Mouse (Mus musculus): Measurements from ENCODE around the gene Anapc7. TPM values are rescaled to one million over a fixed set of nuclear protein-coding genes. Genes with fewer than 3 reads are reported as not detected.
"Not testable (repeated sequence)": the region's sequence is repeated elsewhere in the genome, so short reads cannot be mapped to it uniquely, and the experiment has no call there.

Gene Anapc7
- total RNA-seq, 2 experiments from 2014 or later = 28.6 to 29.5 TPM

GRCm38 (mm10) chr5:122409692-122410645 lies 11.5 kb upstream of the Anapc7 start:
- H3K27ac ChIP-seq = no peak overlapping the region
- TF ChIP-seq CTCF (IDR thresholded peaks at IDR 0.05) = peak; percentile 30
- intact Hi-C loops (cut with DNase I) = no loop called here
- DNase-seq (ENCODE audit: extremely low spot score in 1 of 2, low spot score in 2 of 2) = no peak
- H3K4me3 ChIP-seq = no peak overlapping the region

GRCm38 (mm10) chr5:122411892-122412291 lies 9.6 kb upstream of the Anapc7 start:
- no peak for TF ChIP-seq CTCF (IDR thresholded peaks at IDR 0.05)
- no peak overlapping the region for H3K27ac ChIP-seq
- intact Hi-C loops (cut with DNase I) = no loop called here
- DNase-seq (ENCODE audit: extremely low spot score in 1 of 2, low spot score in 2 of 2) = no peak
- no peak overlapping the region for H3K4me3 ChIP-seq

- no peak for DNase-seq (ENCODE audit: extremely low spot score in 1 of 2, low spot score in 2 of 2)
- intact Hi-C loops (cut with DNase I) = no loop called here
- TF ChIP-seq CTCF (IDR thresholded peaks at IDR 0.05) = no peak
- H3K4me3 ChIP-seq = no peak overlapping the region
- no peak overlapping the region for H3K27ac ChIP-seq
Observed at GRCm38 (mm10) chr5:122412826-122413225, 8.7 kb upstream of the Anapc7 start.

DNA sequence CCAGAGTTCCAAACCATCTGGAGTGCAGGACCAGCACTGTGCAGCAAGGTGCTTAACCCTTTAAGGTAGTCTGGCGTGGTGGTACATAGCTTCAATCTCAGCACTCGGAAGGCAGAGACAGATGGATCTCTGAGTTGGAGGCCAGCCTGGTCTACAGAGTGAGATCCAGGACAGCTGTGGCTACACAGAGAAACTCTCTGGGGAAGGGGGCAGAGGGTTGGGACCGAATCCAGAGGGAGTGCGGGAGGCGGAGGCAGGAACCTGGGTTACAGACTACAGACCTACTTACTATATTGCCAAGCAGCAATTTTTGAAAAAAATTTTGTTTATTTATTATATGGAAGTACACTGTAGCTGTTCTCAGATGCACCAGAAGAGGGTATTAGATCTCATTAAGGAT lies 7.1 kb upstream of the Anapc7 start:
- intact Hi-C loops (cut with DNase I) = no loop called here
- TF ChIP-seq CTCF (IDR thresholded peaks at IDR 0.05) = no peak
- H3K27ac ChIP-seq = no peak overlapping the region
- no peak overlapping the region for H3K4me3 ChIP-seq
- DNase-seq (ENCODE audit: extremely low spot score in 1 of 2, low spot score in 2 of 2) = no peak

- TF ChIP-seq CTCF (IDR thresholded peaks at IDR 0.05) = no peak
- intact Hi-C loops (cut with DNase I) = no loop called here
Observed at GRCm38 (mm10) chr5:122415465-122415864, 6.0 kb upstream of the Anapc7 start.

DNA sequence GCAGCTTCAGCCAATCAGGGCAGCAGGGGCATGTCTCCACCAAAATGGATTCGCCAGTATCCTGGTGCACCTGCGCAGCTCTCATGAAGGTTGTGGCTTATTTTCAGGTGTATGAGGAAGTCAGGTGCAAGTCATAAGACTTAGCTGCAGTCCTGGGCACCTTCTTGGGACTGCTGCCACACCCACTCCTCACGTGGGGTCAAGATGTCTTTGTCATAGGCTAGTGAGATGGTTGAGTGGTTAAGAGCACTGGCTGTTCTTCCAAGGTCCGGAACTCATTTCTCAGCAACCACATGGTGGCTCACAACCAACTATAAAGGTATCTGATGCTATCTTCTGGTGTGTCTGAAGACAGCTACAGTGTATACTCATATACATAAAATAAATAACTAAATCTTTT lies 817 bp upstream of the Anapc7 start:
- intact Hi-C loops (cut with DNase I) = loop anchor here (5.0 kb wide), 2 partner anchors 207 to 307 kb away; no protein-coding TSS in a partner anchor
- not testable (repeated sequence) for H3K27ac ChIP-seq; DNase-seq (ENCODE audit: extremely low spot score in 1 of 2, low spot score in 2 of 2); H3K4me3 ChIP-seq

More at GRCm38 (mm10) chr5:122415465-122415864, 6.0 kb upstream of the Anapc7 start:
- DNase-seq (ENCODE audit: extremely low spot score in 1 of 2, low spot score in 2 of 2) = no peak
- Histone ChIP-seq H3K4me3 (no peak overlapping the region), H3K27ac (no peak overlapping the region)

DNA sequence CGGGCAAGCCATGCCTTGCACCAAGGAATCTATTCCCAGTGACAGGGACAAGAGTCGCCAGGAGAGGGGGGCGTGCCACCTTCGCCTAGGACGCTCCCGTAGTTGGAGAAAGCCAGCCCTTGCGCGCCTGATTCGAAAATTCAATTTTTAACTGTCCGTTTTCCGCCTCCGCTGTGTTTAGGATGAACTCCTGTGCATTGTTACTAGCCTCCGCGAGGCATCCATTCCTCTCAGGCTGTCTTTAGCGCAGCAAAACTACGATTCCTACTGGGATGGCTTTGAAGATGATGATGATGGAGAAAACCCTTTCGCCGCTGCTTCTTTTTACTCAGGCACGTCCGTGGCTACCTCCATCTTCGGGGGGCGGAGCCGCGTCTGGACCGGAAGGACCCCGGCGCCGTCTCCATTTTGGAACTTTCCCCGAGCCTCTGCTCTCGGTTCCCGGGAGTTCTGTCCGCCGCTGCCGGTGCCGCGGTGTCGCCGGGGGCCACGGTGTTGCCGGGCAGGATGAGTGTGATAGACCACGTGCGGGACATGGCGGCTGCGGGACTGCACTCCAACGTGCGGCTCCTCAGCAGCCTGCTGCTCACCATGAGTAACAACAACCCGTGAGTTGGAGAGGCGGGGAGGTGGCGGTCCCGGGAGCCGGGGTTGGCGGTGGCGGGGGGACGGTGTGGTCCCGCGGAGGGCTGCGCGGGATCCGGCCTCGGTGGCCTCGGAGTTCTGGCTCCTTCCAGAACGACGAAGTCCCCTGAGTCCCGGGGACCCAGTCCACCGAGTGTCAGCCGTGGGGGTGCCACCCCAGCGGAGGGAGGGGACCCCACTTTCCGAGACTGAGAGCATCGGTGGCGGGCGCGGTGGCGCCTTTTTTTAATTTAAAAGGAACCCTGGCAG lies 825 bp downstream of the Anapc7 start:
- TF ChIP-seq CTCF (IDR thresholded peaks at IDR 0.05) = no peak; the same call in 1 of the 2 replicates
- intact Hi-C loops (cut with DNase I) = loop anchor here (5.0 kb wide), 2 partner anchors 205 to 305 kb away; no protein-coding TSS in a partner anchor
- peak; percentile 85 to 88 for DNase-seq (ENCODE audit: extremely low spot score in 1 of 2, low spot score in 2 of 2)
- Histone ChIP-seq H3K27ac (peak overlapping the region; percentile 98), H3K4me3 (peak overlapping the region; percentile 74)

GRCm38 (mm10) chr5:122423083-122423482 lies 1.6 kb downstream of the Anapc7 start:
- intact Hi-C loops (cut with DNase I) = loop anchor here (5.0 kb wide), 2 partner anchors 204 to 304 kb away; no protein-coding TSS in a partner anchor

DNA sequence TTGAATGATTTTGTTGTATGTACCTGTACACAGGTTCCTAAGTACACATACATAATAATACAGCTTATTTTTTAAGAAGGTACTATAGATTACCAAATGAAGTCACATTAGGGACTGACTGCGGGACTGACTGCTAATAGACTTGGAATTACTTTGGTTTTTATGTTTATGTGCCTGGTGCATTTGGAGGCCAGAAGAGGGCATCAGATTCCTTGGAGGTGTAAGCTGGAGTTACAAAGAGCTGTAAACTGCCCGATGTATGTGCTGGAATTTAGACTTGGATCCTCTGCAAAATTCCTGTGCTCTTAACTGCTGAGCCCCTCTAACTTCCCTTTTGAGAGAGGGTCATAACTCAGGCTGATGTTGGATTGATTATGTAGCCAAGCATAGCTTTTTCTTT lies 4.1 kb downstream of the Anapc7 start:
- intact Hi-C loops (cut with DNase I) = no loop called here
- H3K4me3 ChIP-seq = no peak overlapping the region
- TF ChIP-seq CTCF (IDR thresholded peaks at IDR 0.05) = peak; percentile 8; the same call in 1 of the 2 replicates
- H3K27ac ChIP-seq = no peak overlapping the region
- DNase-seq (ENCODE audit: extremely low spot score in 1 of 2, low spot score in 2 of 2) = no peak

More at GRCm38 (mm10) chr5:122423083-122423482, 1.6 kb downstream of the Anapc7 start:
- Histone ChIP-seq H3K27ac (no peak overlapping the region), H3K4me3 (peak overlapping the region; percentile 74)
- no peak for DNase-seq (ENCODE audit: extremely low spot score in 1 of 2, low spot score in 2 of 2)
- no peak for TF ChIP-seq CTCF (IDR thresholded peaks at IDR 0.05)

GRCm38 (mm10) chr5:122430036-122430775 lies 8.7 kb downstream of the Anapc7 start:
- no peak overlapping the region for H3K27ac ChIP-seq
- no peak for DNase-seq (ENCODE audit: extremely low spot score in 1 of 2, low spot score in 2 of 2)
- intact Hi-C loops (cut with DNase I) = no loop called here
- H3K4me3 ChIP-seq = no peak overlapping the region
- no peak for TF ChIP-seq CTCF (IDR thresholded peaks at IDR 0.05)

- no peak for TF ChIP-seq CTCF (IDR thresholded peaks at IDR 0.05)
- no peak overlapping the region for H3K4me3 ChIP-seq
- intact Hi-C loops (cut with DNase I) = no loop called here
- H3K27ac ChIP-seq = no peak overlapping the region
- DNase-seq (ENCODE audit: extremely low spot score in 1 of 2, low spot score in 2 of 2) = no peak
Observed at GRCm38 (mm10) chr5:122431221-122431620, 9.7 kb downstream of the Anapc7 start.
